Mouse (Mus musculus) fibroblast of lung, adult 2 months (primary cell): ENCODE measurements around the gene Erbb2.

Source experiments
- DNase-seq: peaks from one replicate; pipeline ENCODE4 v3.0.0-alpha.2; 2011; ENCODE audit warnings: low read depth

Gene Erbb2

DNA sequence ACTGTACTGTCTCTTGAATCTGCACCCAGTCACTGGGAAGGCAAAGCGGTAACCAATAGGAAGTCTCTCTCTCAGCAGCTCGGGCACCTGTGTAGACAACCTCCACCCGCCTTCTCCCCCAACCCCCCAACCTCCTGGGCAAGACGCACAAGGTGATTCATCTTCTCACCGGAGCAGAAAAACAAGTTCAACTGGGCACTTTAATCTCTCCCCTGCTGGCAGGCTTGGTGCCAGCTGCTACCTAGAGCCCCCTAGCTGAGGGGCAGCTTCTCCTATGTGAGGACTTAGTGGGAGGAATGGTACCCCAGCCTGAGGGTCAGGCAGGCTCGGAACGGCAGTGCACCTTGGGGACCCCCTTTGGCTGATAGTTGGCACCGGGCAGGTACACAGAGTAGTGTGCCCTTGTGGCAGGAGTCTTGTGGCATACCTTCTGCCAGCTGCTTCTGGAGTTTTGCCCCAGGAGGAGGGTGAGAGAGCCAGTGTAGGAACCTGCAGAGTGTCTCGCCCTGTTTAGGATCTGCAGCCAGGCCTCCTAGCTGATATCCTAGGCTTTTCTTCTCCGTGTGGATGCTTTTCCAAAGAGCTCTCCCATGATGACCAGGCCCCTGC lies 6.8 kb downstream of the Erbb2 start:
- DNase-seq: no peak

GRCm38 (mm10) chr11:98426592-98426991 lies 14.3 kb downstream of the Erbb2 start:
- DNase-seq: no peak

GRCm38 (mm10) chr11:98428436-98428835 lies 16.2 kb downstream of the Erbb2 start:
- DNase-seq: no peak

DNA sequence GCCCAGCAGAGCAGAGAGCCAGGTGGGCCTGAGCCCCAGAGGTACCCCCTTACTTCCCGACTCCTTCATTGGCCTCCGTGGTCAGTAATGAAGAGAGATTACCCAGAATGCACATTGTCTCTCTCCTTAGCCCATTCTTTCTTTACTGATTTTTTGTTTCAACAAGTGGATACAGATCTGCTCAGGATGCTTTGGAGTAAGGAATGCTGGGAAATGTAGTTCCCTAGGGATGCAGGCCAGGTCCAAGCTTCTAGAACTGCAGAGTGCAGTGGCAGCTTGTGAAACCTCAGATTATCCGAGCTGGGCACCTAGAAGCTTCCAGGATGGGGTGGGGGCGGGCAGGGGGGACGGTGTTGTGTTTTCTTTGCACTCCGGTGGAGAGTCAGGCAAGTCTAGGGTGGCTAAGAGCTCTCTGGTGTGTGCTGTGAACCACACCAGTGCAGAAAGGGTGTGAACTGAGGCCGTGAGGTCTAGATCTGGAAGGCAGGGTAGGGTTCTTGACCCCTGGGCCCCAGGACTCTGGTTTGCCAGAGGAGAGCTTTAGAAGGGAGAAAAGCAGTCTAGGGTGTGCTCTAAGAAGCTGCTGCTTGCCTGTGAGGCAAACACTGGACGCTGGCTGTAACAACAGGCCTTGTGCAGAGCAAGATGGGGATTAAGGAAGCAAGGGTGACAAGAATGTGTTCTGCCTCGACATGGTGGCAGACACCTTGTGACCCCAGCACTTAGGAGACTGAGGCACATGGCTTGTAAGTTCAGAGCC lies 19.7 kb downstream of the Erbb2 start:
- DNase-seq: no peak

DNA sequence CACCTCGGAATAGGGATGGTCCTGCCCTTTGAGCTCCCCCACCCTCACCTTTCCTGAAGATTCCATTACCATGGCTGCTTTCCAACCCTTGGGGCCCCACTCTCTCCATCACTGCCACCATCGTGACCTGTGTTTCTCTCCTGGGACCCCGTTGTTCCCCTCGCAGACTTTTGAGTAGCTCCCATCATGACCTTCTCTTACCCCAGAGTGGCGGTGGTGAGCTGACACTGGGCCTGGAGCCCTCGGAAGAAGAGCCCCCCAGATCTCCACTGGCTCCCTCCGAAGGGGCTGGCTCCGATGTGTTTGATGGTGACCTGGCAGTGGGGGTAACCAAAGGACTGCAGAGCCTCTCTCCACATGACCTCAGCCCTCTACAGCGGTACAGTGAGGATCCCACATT lies 23.5 kb downstream of the Erbb2 start:
- DNase-seq: no peak

DNA sequence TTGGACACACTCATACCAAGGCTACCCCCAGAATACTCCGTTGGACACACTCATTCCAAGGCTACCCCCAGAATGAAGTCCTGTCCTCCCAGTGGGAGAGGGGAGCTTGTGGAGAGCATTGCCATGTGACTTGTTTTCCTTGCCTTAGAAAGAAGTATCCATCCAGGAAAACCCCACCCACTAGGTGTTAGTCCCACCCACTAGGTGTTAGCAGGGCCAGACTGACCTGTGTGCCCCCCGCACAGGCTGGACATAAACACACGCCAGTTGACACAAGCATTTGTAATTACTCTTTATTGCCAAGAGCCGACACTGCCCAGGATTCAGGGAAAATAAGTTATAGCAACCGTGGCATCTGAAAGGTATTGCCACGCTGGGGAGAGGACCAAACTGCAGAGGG lies 25.2 kb downstream of the Erbb2 start:
- DNase-seq: no peak

- peak; percentile 83 for DNase-seq
Measured at GRCm38 (mm10) chr11:98438331-98439158, 26.3 kb downstream of the Erbb2 start, which contains the start of gene Mien1. TSS of gene Mien1 (minus strand) at chr11:98438991.

DNA sequence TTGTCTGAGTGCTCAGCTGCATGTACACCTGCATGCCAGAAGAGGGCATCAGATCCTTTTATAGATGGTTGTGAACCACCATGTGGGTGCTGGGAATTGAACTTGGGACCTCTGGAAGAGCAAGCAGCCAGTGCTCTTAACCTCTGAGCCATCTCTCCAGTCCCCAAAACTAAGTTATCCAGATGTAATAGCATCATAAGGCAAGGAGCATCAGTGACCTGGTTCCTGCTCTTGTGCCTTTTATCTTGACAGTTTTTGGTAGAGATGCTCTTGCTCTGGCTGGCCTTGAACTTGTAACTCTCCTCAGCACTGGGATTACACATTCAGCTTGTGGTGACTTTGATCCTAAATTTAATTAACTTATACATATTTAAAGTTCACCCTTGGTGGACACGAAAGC lies 31.4 kb downstream of the Erbb2 start:
- no peak for DNase-seq

GRCm38 (mm10) chr11:98445238-98445637 lies 33.0 kb downstream of the Erbb2 start:
- DNase-seq: no peak

DNA sequence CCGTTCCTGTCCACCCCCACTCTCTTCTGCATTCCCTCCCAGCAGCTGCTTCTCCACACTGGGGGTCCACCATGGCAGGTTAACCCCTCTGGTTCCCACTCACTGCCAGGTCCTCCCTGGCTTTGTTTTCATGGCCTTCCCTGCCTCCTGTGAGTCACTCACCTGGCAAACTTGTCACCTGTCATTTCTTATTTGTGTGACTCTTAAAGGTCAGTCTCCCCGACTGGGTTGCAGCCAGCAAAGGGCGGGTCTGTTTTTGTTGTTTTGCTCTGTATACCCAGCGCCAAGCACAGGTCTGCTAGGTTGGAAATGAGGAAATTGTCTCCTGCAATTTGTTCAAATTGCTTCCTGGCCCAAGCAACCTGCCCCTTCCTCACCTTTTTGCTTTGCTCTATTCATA lies 33.4 kb downstream of the Erbb2 start:
- no peak for DNase-seq

DNA sequence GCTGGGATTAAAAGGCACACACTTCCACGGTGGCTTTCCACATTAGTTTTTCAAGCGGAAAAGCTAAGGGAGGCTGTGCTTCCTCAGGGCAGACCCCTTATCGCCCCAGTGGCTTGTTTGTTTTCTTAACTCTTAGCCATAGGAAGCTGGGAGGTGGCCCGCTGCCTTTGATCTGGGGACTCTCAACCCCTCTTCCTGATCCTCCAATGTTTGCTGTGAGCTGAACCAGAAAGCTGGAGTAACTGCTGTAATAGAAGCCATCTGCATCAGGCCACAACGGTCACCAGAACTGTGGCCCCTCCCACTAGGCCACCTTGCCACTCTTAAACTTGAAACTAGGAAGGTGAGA lies 33.9 kb downstream of the Erbb2 start, which contains the start of gene Grb7:
Gene Grb7 (plus strand): TSS at position 182 of the 349 bp plus-strand sequence.
- DNase-seq: no peak

- DNase-seq: no peak
Measured at GRCm38 (mm10) chr11:98446562-98447474, 34.5 kb downstream of the Erbb2 start.

GRCm38 (mm10) chr11:98447475-98447834 lies 35.2 kb downstream of the Erbb2 start:
- no peak for DNase-seq

GRCm38 (mm10) chr11:98448191-98448790 lies 36.0 kb downstream of the Erbb2 start:
- DNase-seq: no peak

- no peak for DNase-seq
Measured at GRCm38 (mm10) chr11:98449419-98449818, 37.1 kb downstream of the Erbb2 start.

GRCm38 (mm10) chr11:98449921-98450771 lies 37.9 kb downstream of the Erbb2 start:
- no peak for DNase-seq

DNA sequence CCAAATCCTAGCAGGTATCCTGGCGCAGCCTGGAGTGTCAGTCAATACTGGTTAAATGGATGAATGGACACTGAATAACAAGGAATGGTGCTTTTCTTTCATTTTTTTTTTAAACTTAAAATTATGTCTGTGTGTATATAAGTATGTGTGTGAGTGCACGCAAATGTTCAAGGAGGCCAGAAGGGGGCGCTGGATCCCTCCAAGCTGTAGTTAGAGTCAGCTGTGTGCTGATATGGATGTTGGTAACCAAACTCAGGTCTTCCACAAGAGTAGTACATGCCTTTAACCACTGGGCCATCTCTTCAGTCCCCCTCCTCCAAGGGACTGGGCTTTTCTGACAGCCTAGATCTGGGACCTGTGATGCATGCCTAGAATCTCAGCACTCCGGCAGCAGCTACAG lies 43.2 kb downstream of the Erbb2 start:
- no peak for DNase-seq

- no peak for DNase-seq
Measured at GRCm38 (mm10) chr11:98456545-98456944, 44.3 kb downstream of the Erbb2 start.

DNA sequence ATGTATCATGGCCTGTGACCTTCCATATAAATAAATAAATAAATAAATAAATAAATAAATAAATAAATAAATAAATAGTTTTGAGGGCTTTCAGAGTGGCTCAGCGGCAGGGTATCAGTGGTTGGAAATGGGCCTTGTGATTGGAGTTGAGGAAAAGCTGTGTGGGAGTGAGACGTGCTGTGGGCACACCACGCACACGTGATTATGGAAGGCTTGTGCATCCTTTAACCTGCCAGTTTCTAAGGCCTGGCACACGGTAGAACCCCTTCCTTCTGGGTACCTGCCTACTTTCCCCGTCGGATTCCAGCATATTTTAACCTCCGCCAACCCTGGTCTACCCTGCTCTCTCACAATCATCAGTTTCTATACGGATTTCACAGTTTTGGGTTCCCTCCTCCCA lies 44.7 kb downstream of the Erbb2 start:
- no peak for DNase-seq

GRCm38 (mm10) chr11:98457367-98458120 lies 45.3 kb downstream of the Erbb2 start:
- no peak for DNase-seq
